Mouse (Mus musculus): Measurements from ENCODE around the gene Ltbp3. TPM values are rescaled to one million over a fixed set of nuclear protein-coding genes. Genes with fewer than 3 reads are reported as not detected.
A peak's percentile ranks its signal among the peaks of the same experiment; 100 is the strongest.
"Not testable (repeated sequence)": the region's sequence is repeated elsewhere in the genome, so short reads cannot be mapped to it uniquely, and the experiment has no call there.

Gene Ltbp3
- polyA plus RNA-seq, 2 experiments = 99.8 to 341 TPM

DNA sequence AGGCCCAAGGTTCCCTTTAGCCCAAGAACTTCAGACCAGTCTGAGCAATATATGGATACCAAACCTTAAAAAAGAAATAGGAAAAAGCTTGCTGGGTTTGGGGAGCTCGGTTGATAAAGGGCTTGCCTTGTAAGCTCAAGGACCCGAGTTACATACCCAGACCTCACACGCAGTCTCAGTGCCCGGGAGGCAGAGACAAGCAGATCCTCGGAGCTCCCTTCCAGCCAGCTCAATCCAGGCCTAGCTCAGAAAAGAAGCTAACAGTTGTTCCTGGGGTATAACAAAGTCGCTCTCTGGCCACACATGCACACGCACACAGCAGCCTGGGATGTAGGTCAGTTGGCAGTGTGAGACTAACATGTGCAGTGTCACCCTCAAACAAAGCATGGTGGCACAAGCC, 47.2 kb downstream of the Ltbp3 start:
- ATAC-seq (ENCODE audit: low FRiP score, low read depth) (no peak), DNase-seq (ENCODE audit: low spot score) (no peak)
- Histone ChIP-seq H3K4me2 (replicated peaks; ENCODE audit: low read depth, low read length, severe bottlenecking) (no peak overlapping the region), H3K36me3 (ENCODE audit: control insufficient read depth, insufficient read depth, low read length) (no peaks in the 10 kb centered on the region), H3K27ac (replicated peaks; ENCODE audit: low read depth, low read length) (no peak overlapping the region), H3K9ac (ENCODE audit: low read depth, low read length, severe bottlenecking) (no peak overlapping the region), H3K4me1 (ENCODE audit: control insufficient read depth, insufficient read depth, low read length) (peaks cover 3% of the 10 kb centered on the region; the same call in 1 of the 2 replicates), H3K27me3 (ENCODE audit: control insufficient read depth, insufficient read depth, low read length) (no peaks in the 10 kb centered on the region), H3K4me3 (replicated peaks; ENCODE audit: low read length) (no peak overlapping the region), H3K9me3 (ENCODE audit: control insufficient read depth, low read length) (no peaks in the 10 kb centered on the region)
- TF ChIP-seq POLR2A (IDR thresholded peaks at IDR 0.05; ENCODE audit: borderline replicate concordance, extremely low read depth, insufficient read depth, insufficient read length) = no peak
- WGBS = 88% methylated on average over 7 of the region's 7 CpGs

DNA sequence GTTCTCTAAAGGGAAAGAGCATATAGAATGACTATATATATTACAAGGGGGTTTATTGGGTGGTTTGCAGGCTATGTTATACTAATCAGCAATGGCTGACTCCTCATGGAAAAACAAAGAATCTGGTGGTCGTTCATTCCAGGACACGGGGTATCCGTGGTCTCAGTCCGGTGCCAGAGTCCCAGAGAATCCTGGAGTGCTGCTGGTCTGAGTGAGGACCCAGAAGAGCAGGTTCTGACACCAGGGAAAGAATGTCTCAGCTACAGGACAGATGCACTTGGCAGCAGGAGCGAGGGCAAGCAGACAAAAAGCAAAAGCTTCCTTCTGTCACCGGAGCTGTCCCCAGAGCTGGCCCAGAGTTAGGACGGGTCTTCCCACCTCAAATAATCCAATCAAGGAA, 47.9 kb downstream of the Ltbp3 start:
- H3K27me3 ChIP-seq (ENCODE audit: control insufficient read depth, insufficient read depth, low read length) = no peaks in the 10 kb centered on the region
- no peak for ATAC-seq (ENCODE audit: low FRiP score, low read depth)
- WGBS = 79% methylated on average over 7 of the region's 7 CpGs

DNA sequence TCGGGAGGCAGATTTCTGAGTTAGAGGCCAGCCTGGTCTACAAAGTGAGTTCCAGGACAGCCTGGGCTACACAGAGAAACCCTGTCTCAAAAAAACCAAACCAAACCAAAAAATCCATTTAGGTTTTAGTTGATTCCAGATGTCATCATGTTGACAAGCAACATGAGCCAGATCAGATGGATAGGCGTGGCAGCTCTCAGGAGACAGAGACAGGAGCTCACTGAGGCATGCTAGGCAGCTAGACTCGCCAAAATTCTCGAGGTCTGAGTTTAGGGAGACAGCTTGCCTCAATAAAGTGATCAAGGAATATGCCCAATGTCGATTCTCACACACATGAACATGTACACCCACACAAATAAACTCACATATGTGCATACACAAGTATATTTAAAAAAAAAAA, 48.4 kb downstream of the Ltbp3 start:
- no peak overlapping the region for H3K4me2 ChIP-seq (replicated peaks; ENCODE audit: low read depth, low read length, severe bottlenecking)
- no peak for ATAC-seq (ENCODE audit: low FRiP score, low read depth)
- no peak overlapping the region for H3K27ac ChIP-seq (replicated peaks; ENCODE audit: low read depth, low read length)
- DNase-seq (ENCODE audit: low spot score) = no peak
- H3K36me3 ChIP-seq (ENCODE audit: control insufficient read depth, insufficient read depth, low read length) = no peaks in the 10 kb centered on the region
- H3K4me3 ChIP-seq (replicated peaks; ENCODE audit: low read length) = no peak overlapping the region
- no peak for TF ChIP-seq POLR2A (IDR thresholded peaks at IDR 0.05; ENCODE audit: borderline replicate concordance, extremely low read depth, insufficient read depth, insufficient read length)
- no peaks in the 10 kb centered on the region for H3K27me3 ChIP-seq (ENCODE audit: control insufficient read depth, insufficient read depth, low read length)
- peaks cover 3% of the 10 kb centered on the region; the same call in 1 of the 2 replicates for H3K4me1 ChIP-seq (ENCODE audit: control insufficient read depth, insufficient read depth, low read length)
- H3K9me3 ChIP-seq (ENCODE audit: control insufficient read depth, low read length) = no peaks in the 10 kb centered on the region
- 48% methylated on average over 5 of the region's 5 CpGs for WGBS
- no peak overlapping the region for H3K9ac ChIP-seq (ENCODE audit: low read depth, low read length, severe bottlenecking)

More for the DNA sequence above, 47.9 kb downstream of the Ltbp3 start:
- DNase-seq (ENCODE audit: low spot score) = no peak
- Histone ChIP-seq H3K27ac (replicated peaks; ENCODE audit: low read depth, low read length) (no peak overlapping the region), H3K4me2 (replicated peaks; ENCODE audit: low read depth, low read length, severe bottlenecking) (no peak overlapping the region), H3K4me3 (replicated peaks; ENCODE audit: low read length) (no peak overlapping the region), H3K9ac (ENCODE audit: low read depth, low read length, severe bottlenecking) (no peak overlapping the region), H3K4me1 (ENCODE audit: control insufficient read depth, insufficient read depth, low read length) (peaks cover 3% of the 10 kb centered on the region; the same call in 1 of the 2 replicates), H3K36me3 (ENCODE audit: control insufficient read depth, insufficient read depth, low read length) (no peaks in the 10 kb centered on the region), H3K9me3 (ENCODE audit: control insufficient read depth, low read length) (no peaks in the 10 kb centered on the region)
- TF ChIP-seq POLR2A (IDR thresholded peaks at IDR 0.05; ENCODE audit: borderline replicate concordance, extremely low read depth, insufficient read depth, insufficient read length) = no peak

DNA sequence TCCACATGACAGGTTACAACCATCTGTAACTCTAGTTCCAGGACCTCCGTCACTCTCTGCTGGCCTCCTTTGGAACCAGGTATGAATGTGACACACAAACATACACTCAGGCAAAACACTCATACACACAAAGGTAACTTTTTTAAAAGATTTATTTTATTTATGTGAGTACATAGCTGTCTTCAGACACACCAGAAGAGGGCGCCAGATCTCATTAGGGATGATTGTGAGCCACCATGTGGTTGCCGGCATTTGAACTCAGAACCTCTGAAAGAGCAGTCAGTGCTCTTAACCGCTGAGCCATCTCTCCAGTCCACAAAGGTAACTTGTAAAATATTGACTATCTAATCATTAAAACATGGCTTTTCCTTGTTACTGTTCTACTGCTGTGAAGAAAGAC, 50.6 kb downstream of the Ltbp3 start:
- no peak overlapping the region for H3K27ac ChIP-seq (replicated peaks; ENCODE audit: low read depth, low read length)
- DNase-seq (ENCODE audit: low spot score) = no peak
- peaks cover 10% of the 10 kb centered on the region; the same call in 1 of the 2 replicates for H3K4me1 ChIP-seq (ENCODE audit: control insufficient read depth, insufficient read depth, low read length)
- no peaks in the 10 kb centered on the region for H3K27me3 ChIP-seq (ENCODE audit: control insufficient read depth, insufficient read depth, low read length)
- 72% methylated on average over 4 of the region's 4 CpGs for WGBS
- TF ChIP-seq POLR2A (IDR thresholded peaks at IDR 0.05; ENCODE audit: borderline replicate concordance, extremely low read depth, insufficient read depth, insufficient read length) = no peak
- H3K9me3 ChIP-seq (ENCODE audit: control insufficient read depth, low read length) = no peaks in the 10 kb centered on the region
- H3K36me3 ChIP-seq (ENCODE audit: control insufficient read depth, insufficient read depth, low read length) = peaks cover 18% of the 10 kb centered on the region
- no peak overlapping the region for H3K4me3 ChIP-seq (replicated peaks; ENCODE audit: low read length)
- no peak overlapping the region for H3K4me2 ChIP-seq (replicated peaks; ENCODE audit: low read depth, low read length, severe bottlenecking)
- ATAC-seq (ENCODE audit: low FRiP score, low read depth) = no peak
- H3K9ac ChIP-seq (ENCODE audit: low read depth, low read length, severe bottlenecking) = no peak overlapping the region

DNA sequence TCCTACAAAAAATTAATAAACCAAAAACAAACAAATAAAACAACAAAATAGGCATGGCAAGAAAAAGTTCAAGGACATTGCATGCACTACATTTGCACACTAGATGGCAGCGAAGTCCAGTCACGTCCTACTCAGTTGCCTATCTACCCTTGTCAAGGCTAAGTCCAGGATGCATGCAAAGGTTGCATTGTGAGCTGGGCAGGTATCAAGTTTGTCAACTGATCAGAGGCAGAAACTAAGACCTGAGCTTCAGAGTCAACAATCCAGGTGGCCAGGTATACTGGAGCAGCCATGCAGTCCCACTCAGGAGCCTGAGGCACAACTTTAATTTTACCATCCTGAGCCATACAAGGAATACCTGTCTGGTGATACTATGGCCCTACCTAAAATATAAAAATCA, 52.4 kb downstream of the Ltbp3 start:
- peaks cover 36% of the 10 kb centered on the region for H3K36me3 ChIP-seq (ENCODE audit: control insufficient read depth, insufficient read depth, low read length)
- no peaks in the 10 kb centered on the region for H3K27me3 ChIP-seq (ENCODE audit: control insufficient read depth, insufficient read depth, low read length)
- DNase-seq (ENCODE audit: low spot score) (peak; percentile 83), ATAC-seq (ENCODE audit: low FRiP score, low read depth) (peak; percentile 60; the same call in 1 of the 2 replicates)
- H3K9me3 ChIP-seq (ENCODE audit: control insufficient read depth, low read length) = no peaks in the 10 kb centered on the region
- peaks cover 13% of the 10 kb centered on the region; the same call in 1 of the 2 replicates for H3K4me1 ChIP-seq (ENCODE audit: control insufficient read depth, insufficient read depth, low read length)
- no peak overlapping the region for H3K4me3 ChIP-seq (replicated peaks; ENCODE audit: low read length)
- TF ChIP-seq POLR2A (IDR thresholded peaks at IDR 0.05; ENCODE audit: borderline replicate concordance, extremely low read depth, insufficient read depth, insufficient read length) = no peak
- H3K9ac ChIP-seq (ENCODE audit: low read depth, low read length, severe bottlenecking) = no peak overlapping the region
- 4% methylated on average over 2 of the region's 2 CpGs for WGBS
- H3K27ac ChIP-seq (replicated peaks; ENCODE audit: low read depth, low read length) = no peak overlapping the region
- H3K4me2 ChIP-seq (replicated peaks; ENCODE audit: low read depth, low read length, severe bottlenecking) = no peak overlapping the region

- H3K9ac ChIP-seq (ENCODE audit: low read depth, low read length, severe bottlenecking); H3K4me3 ChIP-seq (replicated peaks; ENCODE audit: low read length); H3K9me3 ChIP-seq (ENCODE audit: control insufficient read depth, low read length); H3K27me3 ChIP-seq (ENCODE audit: control insufficient read depth, insufficient read depth, low read length); H3K4me2 ChIP-seq (replicated peaks; ENCODE audit: low read depth, low read length, severe bottlenecking): not testable (repeated sequence)
- peak; percentile 31 for DNase-seq (ENCODE audit: low spot score)
- peak; percentile 31 for ATAC-seq (ENCODE audit: low FRiP score, low read depth)
- H3K36me3 ChIP-seq (ENCODE audit: control insufficient read depth, insufficient read depth, low read length) = peaks cover 45% of the 10 kb centered on the region
- H3K4me1 ChIP-seq (ENCODE audit: control insufficient read depth, insufficient read depth, low read length) = peaks cover 13% of the 10 kb centered on the region; the same call in 1 of the 2 replicates
- WGBS = 25% methylated on average over 7 of the region's 7 CpGs
- H3K27ac ChIP-seq (replicated peaks; ENCODE audit: low read depth, low read length) = peak overlapping the region; percentile 73
Measured at GRCm38 (mm10) chr19:5793917-5794770, 53.4 kb downstream of the Ltbp3 start.
